Mouse (Mus musculus) myocyte (in vitro differentiated cells): ENCODE measurements at regions not wholly inside any gene's neighbourhood (a gene's known extent, or its start where the extent isn't known, plus 50 kb on each side); places are given as distances from the start of the nearest gene placed in this dataset.

Experiments used
- E2F4 ChIP-seq: IDR thresholded peaks from one replicate; pipeline ENCODE4 v1.6.1; 2011; ENCODE audit warnings: mild to moderate bottlenecking, control low read depth, moderate library complexity; ENCODE audit not compliant: insufficient read depth
- MAX ChIP-seq: IDR thresholded peaks from one replicate; pipeline ENCODE4 v1.6.1; 2011; ENCODE audit warnings: low read depth, mild to moderate bottlenecking, control low read depth
- POLR2A ChIP-seq: IDR thresholded peaks from one replicate; pipeline ENCODE4 v1.6.1; 2011; ENCODE audit warnings: low read depth, mild to moderate bottlenecking, control low read depth, moderate library complexity; ENCODE audit not compliant: insufficient read length
- POLR2AphosphoS2 ChIP-seq: IDR thresholded peaks from one replicate; pipeline ENCODE4 v1.6.1; 2011; ENCODE audit warnings: low read depth, control low read depth; ENCODE audit not compliant: insufficient read length
- REST ChIP-seq: IDR thresholded peaks from one replicate; pipeline ENCODE4 v1.6.1; 2011; ENCODE audit warnings: mild to moderate bottlenecking, control low read depth, moderate library complexity; ENCODE audit not compliant: insufficient read depth, insufficient read length
- SRF ChIP-seq: IDR thresholded peaks from one replicate; pipeline ENCODE4 v1.6.1; 2011; ENCODE audit warnings: low read depth; ENCODE audit not compliant: control insufficient read depth, insufficient read length
- USF1 ChIP-seq: IDR thresholded peaks from one replicate; pipeline ENCODE4 v1.6.1; 2011; ENCODE audit warnings: low read depth, mild to moderate bottlenecking, control low read depth, moderate library complexity

GRCm38 (mm10) chr12:25926367-25926766 is 488.7 kb downstream of the Rnf144a start:
- TF ChIP-seq MAX (no peak), POLR2A (no peak), E2F4 (no peak), POLR2AphosphoS2 (no peak), USF1 (no peak), SRF (no peak), REST (no peak)
